Mouse (Mus musculus): ENCODE results near the gene Arfip1.

GRCm38 (mm10) chr3:84447803-84448202 lies 134.6 kb downstream of the Arfip1 start:
- TF ChIP-seq CTCF (IDR thresholded peaks at IDR 0.05; ENCODE audit: low read depth): no peak
- TF ChIP-seq EP300 (IDR thresholded peaks at IDR 0.05; ENCODE audit: low read depth): no peak
